Mouse (Mus musculus): ENCODE results near the gene Tas2r105.

- TF ChIP-seq CTCF (IDR thresholded peaks at IDR 0.05; ENCODE audit: insufficient read depth, low read length): no peak
- TF ChIP-seq POLR2A (IDR thresholded peaks at IDR 0.05; ENCODE audit: borderline replicate concordance, extremely low read depth, low read depth, low read length): no peak
Measured at GRCm38 (mm10) chr6:131678786-131679185, 8.5 kb downstream of the Tas2r105 start, which contains the start of gene Tas2r106.
